Mouse (Mus musculus): Measurements from ENCODE around the gene G3bp2.

GRCm38 (mm10) chr5:92093263-92094061 lies 9.9 kb upstream of the G3bp2 start:
- TF ChIP-seq CTCF (IDR thresholded peaks at IDR 0.05) (no peak), POLR2A (IDR thresholded peaks at IDR 0.05; ENCODE audit: insufficient read depth, low read depth, low read length) (no peak), EP300 (IDR thresholded peaks at IDR 0.05; ENCODE audit: insufficient read depth, low read depth, low read length) (no peak)

Data from heart, adult 2 months (tissue).